Mouse (Mus musculus) midbrain, embryonic 10.5 days (tissue): ENCODE results near the gene Lmo3. TPM values are rescaled to one million over a fixed set of nuclear protein-coding genes. Genes with fewer than 3 reads are reported as not detected.

Experiments
- DNase-seq: peaks from one replicate; pipeline ENCODE4 v3.0.0-alpha.2; 2017; ENCODE audit warnings: low spot score
- H3K27ac ChIP-seq: fragments of 300-500 bp; sonication (generic); replicated peaks from 2 replicates; pipeline ENCODE4 v1.5.1; 2016; ENCODE audit warnings: mild to moderate bottlenecking
- H3K27me3 ChIP-seq: fragments of 300-500 bp; sonication (generic); 2 replicates; pipeline ENCODE4 v1.6.1; 2016; ENCODE audit warnings: low read depth, mild to moderate bottlenecking; ENCODE audit not compliant: poor library complexity, severe bottlenecking
- H3K36me3 ChIP-seq: fragments of 300-500 bp; sonication (generic); 2 replicates; pipeline ENCODE4 v1.6.1; 2016; ENCODE audit warnings: mild to moderate bottlenecking, moderate library complexity
- H3K4me1 ChIP-seq: fragments of 300-500 bp; sonication (generic); 2 replicates; pipeline ENCODE4 v1.6.1; 2016
- H3K4me3 ChIP-seq: fragments of 300-500 bp; sonication (generic); 2 replicates; pipeline ENCODE4 v1.5.1; 2016; ENCODE audit warnings: mild to moderate bottlenecking, moderate library complexity
- H3K9me3 ChIP-seq: fragments of 300-500 bp; sonication (generic); replicated peaks from 2 replicates; pipeline ENCODE4 v1.6.1; 2016; ENCODE audit warnings: mild to moderate bottlenecking
- WGBS: fragments of 180-500 bp; shearing (Covaris S2); methylation state at CpG from one replicate; pipeline ENCODE4 v1.1.7; 2016; 5-methylcytosine and 5-hydroxymethylcytosine counted together
- polyA plus RNA-seq: library from polyadenylated mRNA; unstranded; fragments of >200 nt; fragmentation: Nextera tagmentation; extraction: Ambion mirVana; gene quantifications from 2 replicates; pipeline ENCODE4 v1.2.1, GENCODE M21; 2016

Lmo3 gene
- polyA plus RNA-seq, 1 experiment from 2014 or later: 25.6 TPM

- 88% methylated on average over 4 of the region's 4 CpGs for WGBS
- Histone ChIP-seq H3K4me1 (no peaks in the 10 kb centered on the region), H3K4me3 (no peak overlapping the region), H3K27ac (no peak overlapping the region), H3K27me3 (no peaks in the 10 kb centered on the region), H3K36me3 (no peaks in the 10 kb centered on the region), H3K9me3 (peaks cover 5% of the 10 kb centered on the region; the same call in 1 of the 2 replicates)
- DNase-seq: no peak
These were observed 245.9 kb downstream of the Lmo3 start for GRCm38 (mm10) chr6:138335858-138336257.

GRCm38 (mm10) chr6:138333991-138334390, 247.8 kb downstream of the Lmo3 start:
- DNase-seq: no peak
- Histone ChIP-seq H3K4me1 (no peaks in the 10 kb centered on the region), H3K27ac (no peak overlapping the region), H3K27me3 (no peaks in the 10 kb centered on the region), H3K4me3 (no peak overlapping the region), H3K9me3 (no peaks in the 10 kb centered on the region), H3K36me3 (no peaks in the 10 kb centered on the region)
- WGBS: 95% methylated on average over 7 of the region's 7 CpGs

GRCm38 (mm10) chr6:138325744-138326400, 255.9 kb downstream of the Lmo3 start:
- Histone ChIP-seq H3K27ac (no peak overlapping the region), H3K27me3 (no peaks in the 10 kb centered on the region), H3K4me1 (no peaks in the 10 kb centered on the region), H3K36me3 (no peaks in the 10 kb centered on the region), H3K9me3 (no peaks in the 10 kb centered on the region), H3K4me3 (no peak overlapping the region)
- DNase-seq: no peak
- WGBS: 52% methylated on average over 3 of the region's 3 CpGs

- WGBS: 80% methylated on average over 3 of the region's 3 CpGs
- no peak overlapping the region for H3K4me3 ChIP-seq
- H3K27ac ChIP-seq: no peak overlapping the region
- no peaks in the 10 kb centered on the region for H3K27me3 ChIP-seq
- H3K4me1 ChIP-seq: no peaks in the 10 kb centered on the region
- no peaks in the 10 kb centered on the region for H3K36me3 ChIP-seq
- no peaks in the 10 kb centered on the region for H3K9me3 ChIP-seq
- DNase-seq: no peak
These were observed 256.6 kb downstream of the Lmo3 start for GRCm38 (mm10) chr6:138325145-138325544.

GRCm38 (mm10) chr6:138323325-138323724, 258.4 kb downstream of the Lmo3 start:
- no peak for DNase-seq
- WGBS: 94% methylated on average over 14 of the region's 14 CpGs
- Histone ChIP-seq H3K9me3 (no peaks in the 10 kb centered on the region), H3K4me1 (no peaks in the 10 kb centered on the region), H3K4me3 (no peak overlapping the region), H3K36me3 (no peaks in the 10 kb centered on the region), H3K27ac (no peak overlapping the region), H3K27me3 (no peaks in the 10 kb centered on the region)

- DNase-seq: no peak
- Histone ChIP-seq H3K36me3 (no peaks in the 10 kb centered on the region), H3K4me1 (no peaks in the 10 kb centered on the region), H3K27ac (no peak overlapping the region), H3K9me3 (no peaks in the 10 kb centered on the region), H3K27me3 (no peaks in the 10 kb centered on the region), H3K4me3 (no peak overlapping the region)
- 89% methylated on average over 8 of the region's 8 CpGs for WGBS
These were observed 261.5 kb downstream of the Lmo3 start for GRCm38 (mm10) chr6:138320190-138320737.

Other genes with a start within 250 kb of the Lmo3 start
- not detected in 2 replicates for gene Igbp1b, start 76.6 kb upstream of the Lmo3 start, polyA plus RNA-seq